Mouse (Mus musculus): ENCODE data around the gene Tlr3. TPM values are rescaled to one million over a fixed set of nuclear protein-coding genes. Genes with fewer than 3 reads are reported as not detected.

The Tlr3 gene
- polyA plus RNA-seq, 1 experiment, result 14.3 TPM

DNA sequence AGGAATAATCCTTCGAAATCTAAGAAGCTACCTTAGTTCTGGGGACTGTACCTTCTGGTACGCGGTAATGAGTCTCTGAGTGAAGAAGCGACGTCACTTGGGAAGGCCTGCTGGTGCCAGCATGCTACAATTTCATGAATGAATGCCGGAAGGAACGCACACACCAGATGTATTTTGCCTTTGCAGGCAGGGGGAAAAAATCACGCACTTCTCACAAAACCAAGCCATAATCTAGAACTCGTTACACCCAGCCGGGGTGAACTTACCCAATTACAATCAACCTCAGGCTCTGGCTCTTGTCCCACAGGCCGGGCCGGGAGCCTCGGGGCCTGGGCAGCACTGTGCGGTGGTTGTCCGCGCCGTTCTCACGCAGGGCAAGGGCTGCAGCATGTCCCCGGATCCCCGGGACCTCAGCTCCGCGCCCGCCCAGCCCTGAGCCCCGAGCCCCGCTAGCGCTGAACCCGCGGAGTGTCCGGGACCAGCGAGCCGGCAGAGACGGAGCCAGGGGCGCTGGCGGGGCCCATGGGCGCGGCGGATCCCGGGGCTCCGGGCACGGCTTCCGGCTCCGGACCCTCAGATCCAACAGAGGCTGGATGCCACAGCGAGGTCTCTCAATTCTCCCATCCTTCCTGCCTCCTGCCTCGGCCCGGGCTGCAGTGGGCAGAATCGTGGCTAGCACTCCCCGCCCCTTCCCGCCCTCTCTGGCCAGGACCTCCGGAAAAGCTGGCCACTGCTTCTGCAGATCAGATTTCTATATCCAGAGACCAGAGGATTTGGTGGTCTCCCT, 52.6 kb downstream of the Tlr3 start:
- H3K4me1 ChIP-seq (ENCODE audit: control insufficient read depth, insufficient read depth, low read length), result no peaks in the 10 kb centered on the region
- peak overlapping the region; percentile 59 for H3K4me3 ChIP-seq (ENCODE audit: insufficient read depth, low read length)
- TF ChIP-seq CTCF (IDR thresholded peaks at IDR 0.05; ENCODE audit: low read depth, low read length) (no peak), POLR2A (IDR thresholded peaks at IDR 0.05; ENCODE audit: borderline replicate concordance, low read depth, low read length) (no peak)
- no peak overlapping the region for H3K27ac ChIP-seq (ENCODE audit: insufficient read depth, low read depth, low read length)

DNA sequence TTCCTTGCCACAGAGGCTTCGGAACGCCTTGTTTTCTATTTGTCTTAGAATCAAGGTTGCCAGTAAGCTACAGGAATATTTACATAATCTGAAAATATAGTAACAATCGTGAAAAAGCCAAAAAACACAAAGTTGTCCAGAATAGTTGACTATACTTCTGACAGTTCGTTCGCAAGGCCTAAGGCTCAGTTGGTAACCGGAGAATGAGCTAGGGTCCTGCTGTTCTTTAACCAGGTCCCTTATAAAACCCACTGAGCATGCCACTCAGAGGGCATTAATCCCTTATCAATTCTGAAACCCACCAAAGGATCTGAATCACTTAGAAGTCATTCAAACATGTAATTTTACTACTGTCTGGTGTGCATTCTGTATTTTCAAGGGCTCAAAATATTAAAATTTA, 55.1 kb downstream of the Tlr3 start:
- no peaks in the 10 kb centered on the region for H3K4me1 ChIP-seq (ENCODE audit: control insufficient read depth, insufficient read depth, low read length)
- no peak overlapping the region for H3K27ac ChIP-seq (ENCODE audit: insufficient read depth, low read depth, low read length)
- no peak for TF ChIP-seq CTCF (IDR thresholded peaks at IDR 0.05; ENCODE audit: low read depth, low read length)
- no peak for TF ChIP-seq POLR2A (IDR thresholded peaks at IDR 0.05; ENCODE audit: borderline replicate concordance, low read depth, low read length)
- H3K4me3 ChIP-seq (ENCODE audit: insufficient read depth, low read length), result no peak overlapping the region

Other genes starting within 250 kb of the Tlr3 start
- not detected in 2 replicates for gene F11, start 149.0 kb downstream of the Tlr3 start, polyA plus RNA-seq (2012; ENCODE audit: insufficient read depth, insufficient read length, missing spikeins)
- gene Klkb1, start 116.2 kb downstream of the Tlr3 start, polyA plus RNA-seq (2012; ENCODE audit: insufficient read depth, insufficient read length, missing spikeins), result 0.15 and 0.24 TPM in 2 replicates
- gene Gm45753, start 102.6 kb downstream of the Tlr3 start, polyA plus RNA-seq (2012; ENCODE audit: insufficient read depth, insufficient read length, missing spikeins), result not detected in 2 replicates
- 59.1 and 61.2 TPM in 2 replicates for gene Cyp4v3, start 77.9 kb downstream of the Tlr3 start, polyA plus RNA-seq (2012; ENCODE audit: insufficient read depth, insufficient read length, missing spikeins)
- 0.29 and 0.50 TPM in 2 replicates for gene Fam149a, start 28.8 kb downstream of the Tlr3 start, polyA plus RNA-seq (2012; ENCODE audit: insufficient read depth, insufficient read length, missing spikeins)
- 0.43 TPM in 1 of 2 replicates, not detected in the other for gene Sorbs2, start 96.7 kb upstream of the Tlr3 start, polyA plus RNA-seq (2012; ENCODE audit: insufficient read depth, insufficient read length, missing spikeins)

Data from bone marrow macrophage, adult 2 months (primary cell).